Comparison of ENCODE assay signal across 8 mouse cellular contexts in the genomic region with DNA sequence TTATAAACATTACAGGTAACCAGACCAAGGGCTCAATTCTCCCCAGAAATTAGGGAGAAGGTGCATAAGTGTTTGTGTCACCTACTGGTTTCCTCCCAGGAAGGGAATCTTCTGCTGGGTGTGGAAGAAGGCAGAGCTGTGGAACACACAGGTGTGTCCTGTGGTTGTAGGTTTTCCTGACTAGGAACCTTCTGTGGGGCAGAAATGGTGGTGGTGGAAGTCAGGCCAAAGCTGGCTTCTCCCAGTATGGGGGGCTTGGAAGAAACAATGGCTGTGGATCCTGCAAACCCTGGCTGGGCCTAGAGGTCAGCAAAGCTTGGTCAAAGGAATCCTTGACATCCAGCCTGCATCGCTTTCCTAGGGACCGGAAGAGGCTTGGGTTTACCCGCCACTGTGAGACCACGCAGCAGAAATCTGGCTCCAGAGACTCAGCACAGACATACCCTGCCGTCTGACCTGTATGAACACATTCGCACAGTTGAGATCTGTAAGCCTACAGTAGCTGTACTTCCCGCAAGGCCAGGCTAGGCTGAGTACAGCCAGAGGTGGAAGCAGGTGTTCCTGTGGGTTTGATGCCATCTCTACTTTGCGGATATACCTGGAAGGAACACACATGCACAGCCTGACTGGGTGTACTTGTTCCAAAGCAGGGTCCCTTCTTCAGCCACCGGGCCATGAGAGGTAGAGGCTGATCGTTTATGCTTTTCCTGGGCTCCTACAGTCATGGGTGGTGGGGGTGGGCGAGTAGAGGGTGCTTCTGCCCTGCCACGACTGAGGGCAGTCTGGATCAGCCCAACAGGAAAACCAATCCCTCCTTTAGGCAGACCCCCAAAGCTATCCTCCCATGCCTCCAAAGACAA. TPM values are rescaled to one million over a fixed set of nuclear protein-coding genes. Genes with fewer than 3 reads are reported as not detected.
DNase-seq lines count a peak whose midpoint lies in the region; ATAC-seq and TF ChIP-seq lines count a peak whose summit lies in the region.

No protein-coding gene starts in this region.

- TF ChIP-seq CTCF in forebrain, postnatal 0 days (IDR thresholded peaks at IDR 0.05; ENCODE audit: low read depth), result no peak

- H3K27me3 ChIP-seq in heart, embryonic 14.5 days (ENCODE audit: control insufficient read depth, insufficient read depth, low read length), result no peaks in the 10 kb centered on the region
- no peaks in the 10 kb centered on the region for H3K27me3 ChIP-seq in embryonic facial prominence, embryonic 12.5 days
- H3K27me3 ChIP-seq in forebrain, postnatal 0 days (ENCODE audit: insufficient read depth, low read length), result no peaks in the 10 kb centered on the region
- H3K27me3 ChIP-seq in limb, embryonic 15.5 days, result no peaks in the 10 kb centered on the region

- no peak for ATAC-seq in heart, embryonic 14.5 days (ENCODE audit: insufficient number of reproducible peaks, insufficient read depth, low FRiP score, low read depth)
- no peak for ATAC-seq in embryonic facial prominence, embryonic 12.5 days (ENCODE audit: insufficient number of reproducible peaks, insufficient read depth, low FRiP score, low TSS enrichment)
- ATAC-seq in forebrain, postnatal 0 days, result no peak
- ATAC-seq in limb, embryonic 15.5 days (ENCODE audit: insufficient number of reproducible peaks, low FRiP score, low TSS enrichment, low read depth), result no peak
- ATAC-seq in erythroid progenitor cell, adult 5-6 weeks (replicated peaks; ENCODE audit: low FRiP score, poor library complexity, severe bottlenecking), result no peak

- 69% methylated on average over 12 of the region's 12 CpGs for WGBS in heart, embryonic 14.5 days
- WGBS in embryonic facial prominence, embryonic 12.5 days, result 54% methylated on average over 12 of the region's 12 CpGs
- 78% methylated on average over 12 of the region's 12 CpGs for WGBS in forebrain, postnatal 0 days
- 63% methylated on average over 12 of the region's 12 CpGs for WGBS in limb, embryonic 15.5 days

- peak overlapping the region; percentile 56 for H3K4me2 ChIP-seq in heart, embryonic 14.5 days (ENCODE audit: low read length)
- peak overlapping the region; percentile 95 for H3K4me2 ChIP-seq in embryonic facial prominence, embryonic 12.5 days (replicated peaks)
- H3K4me2 ChIP-seq in forebrain, postnatal 0 days (ENCODE audit: low read depth), result no peak overlapping the region
- H3K4me2 ChIP-seq in limb, embryonic 15.5 days, result no peak overlapping the region

- H3K4me1 ChIP-seq in heart, embryonic 14.5 days (ENCODE audit: control insufficient read depth in 2 of 2, insufficient read depth in 2 of 2, low read length in 2 of 2), result peaks cover 59 to 66% of the 10 kb centered on the region in 2 experiments
- H3K4me1 ChIP-seq in embryonic facial prominence, embryonic 12.5 days, result peaks cover 70% of the 10 kb centered on the region
- H3K4me1 ChIP-seq in forebrain, postnatal 0 days (ENCODE audit: insufficient read depth), result peaks cover 36% of the 10 kb centered on the region
- peaks cover 75% of the 10 kb centered on the region for H3K4me1 ChIP-seq in limb, embryonic 15.5 days

- H3K27ac ChIP-seq in heart, embryonic 14.5 days (replicated peaks in 1 of 2; ENCODE audit: control insufficient read depth in 1 of 2, insufficient read depth in 1 of 2, low read depth in 2 of 2, low read length in 2 of 2), result peak overlapping the region; percentile 21 to 97; a peak in 3 of 4 replicates
- H3K27ac ChIP-seq in embryonic facial prominence, embryonic 12.5 days, result peak overlapping the region; percentile 98
- H3K27ac ChIP-seq in forebrain, postnatal 0 days (ENCODE audit: low read depth, low read length), result 0 out of 2 replicates have a peak overlapping the region, but pooled peaks have one; percentile 22
- H3K27ac ChIP-seq in limb, embryonic 15.5 days, result peak overlapping the region; percentile 75; the same call in 1 of the 2 replicates

- H3K4me3 ChIP-seq in heart, embryonic 14.5 days (ENCODE audit: control insufficient read depth in 1 of 2, insufficient read depth in 1 of 2, low read depth in 1 of 2, low read length in 2 of 2), result no peak overlapping the region
- 0 out of 2 replicates have a peak overlapping the region, but pooled peaks have one; percentile 1 for H3K4me3 ChIP-seq in embryonic facial prominence, embryonic 12.5 days
- H3K4me3 ChIP-seq in forebrain, postnatal 0 days (ENCODE audit: low read depth, low read length), result no peak overlapping the region
- no peak overlapping the region for H3K4me3 ChIP-seq in limb, embryonic 15.5 days

- DNase-seq in heart, postnatal 36 days, result no peak
- DNase-seq in forebrain, postnatal 0 days, result no peak
- no peak for DNase-seq in spleen, adult 18-20 months
- no peak for DNase-seq in layer of hippocampus, adult 11-12 months (ENCODE audit: low spot score)

- H3K36me3 ChIP-seq in heart, embryonic 14.5 days (ENCODE audit: control insufficient read depth, insufficient read depth, low read length), result no peaks in the 10 kb centered on the region
- H3K36me3 ChIP-seq in embryonic facial prominence, embryonic 12.5 days, result no peaks in the 10 kb centered on the region; the same call in 1 of the 2 replicates
- no peaks in the 10 kb centered on the region for H3K36me3 ChIP-seq in forebrain, postnatal 0 days (ENCODE audit: insufficient read depth)
- H3K36me3 ChIP-seq in limb, embryonic 15.5 days, result no peaks in the 10 kb centered on the region

- intact Hi-C loops in heart, postnatal 36 days (cut with DNase I), result no loop called here

- H3K9me3 ChIP-seq in heart, embryonic 14.5 days (ENCODE audit: control insufficient read depth, low read length), result no peaks in the 10 kb centered on the region
- no peaks in the 10 kb centered on the region for H3K9me3 ChIP-seq in embryonic facial prominence, embryonic 12.5 days
- H3K9me3 ChIP-seq in forebrain, postnatal 0 days (ENCODE audit: low read length), result no peaks in the 10 kb centered on the region
- H3K9me3 ChIP-seq in limb, embryonic 15.5 days, result no peaks in the 10 kb centered on the region

- peak overlapping the region; percentile 100 for H3K9ac ChIP-seq in heart, embryonic 14.5 days (ENCODE audit: low read length)
- 0 out of 2 replicates have a peak overlapping the region, but pooled peaks have one; percentile 99 for H3K9ac ChIP-seq in embryonic facial prominence, embryonic 12.5 days
- no peak overlapping the region for H3K9ac ChIP-seq in forebrain, postnatal 0 days
- H3K9ac ChIP-seq in limb, embryonic 15.5 days, result no peak overlapping the region

RNA-seq across cellular contexts. Expression of a gene that starts 6.1 kb away (rescaled TPM):
- polyA plus RNA-seq in heart, embryonic 14.5 days (2014; fragmentation: Nextera tagmentation; extraction: Ambion mirVana), result 8.8 and 9.1 TPM in 2 replicates
- 10 to 100 TPM in 1 of 2 experiments, 1 to 10 TPM in 1; 8.5 to 11.2 TPM for total RNA-seq in heart, postnatal 36 days (2021)
- polyA plus RNA-seq in embryonic facial prominence, embryonic 12.5 days (2016; fragmentation: Nextera tagmentation; extraction: Ambion mirVana), result 16.8 and 18.8 TPM in 2 replicates
- total RNA-seq in forebrain, postnatal 0 days (2014; rRNA removed), result 19.3 and 26.5 TPM in 2 replicates
- 3.9 and 6.5 TPM in 2 replicates for polyA plus RNA-seq in forebrain, postnatal 0 days (2015; fragmentation: Nextera tagmentation; extraction: Ambion mirVana)
- polyA plus RNA-seq in limb, embryonic 15.5 days (2015; fragmentation: Nextera tagmentation; extraction: Ambion mirVana), result 5.8 and 6.7 TPM in 2 replicates
- total RNA-seq in erythroid progenitor cell, adult 5-6 weeks (2015; ENCODE audit: low replicate concordance), result 2.5 and 2.9 TPM in 2 replicates
- total RNA-seq in erythroid progenitor cell, adult 5-6 weeks (2017; ENCODE audit: low replicate concordance), result 1.4 TPM in 2 replicates

Comparison
In these comparisons a context has a peak if more than half of its experiments do, and no peak if none do; other contexts are left out.
1. H3K27ac ChIP-seq: peak in every context shown above with its lines; median percentile 98 in embryonic facial prominence, embryonic 12.5 days; 75 in limb, embryonic 15.5 days; 59 in heart, embryonic 14.5 days; 22 in forebrain, postnatal 0 days.
2. H3K4me2 ChIP-seq: peak in heart, embryonic 14.5 days (single experiment) and embryonic facial prominence, embryonic 12.5 days (single experiment); none in forebrain, postnatal 0 days (single experiment) and limb, embryonic 15.5 days (single experiment).
3. H3K9ac ChIP-seq: peak in heart, embryonic 14.5 days (single experiment) and embryonic facial prominence, embryonic 12.5 days (single experiment); none in forebrain, postnatal 0 days (single experiment) and limb, embryonic 15.5 days (single experiment).